Mouse (Mus musculus) neural tube, embryonic 11.5 days (tissue): ENCODE data around the gene Slc38a10. TPM values are rescaled to one million over a fixed set of nuclear protein-coding genes. Genes with fewer than 3 reads are reported as not detected.
A peak's percentile ranks its signal among the peaks of the same experiment; 100 is the strongest.

Source experiments
- ATAC-seq: fragments of 200-750 bp; cut with Nextera tagmentation; 2 replicates; pipeline ENCODE4 v1.8.0; 2017; ENCODE audit warnings: moderate number of reproducible peaks, mild to moderate bottlenecking, moderate TSS enrichment, moderate library complexity; ENCODE audit not compliant: insufficient read depth, low FRiP score, low TSS enrichment
- DNase-seq: peaks from one replicate; pipeline ENCODE4 v3.0.0-alpha.2; 2015; ENCODE audit warnings: low spot score
- H3K27ac ChIP-seq: fragments of 300-500 bp; sonication (generic); 2 replicates; pipeline ENCODE4 v1.5.1; 2014; ENCODE audit warnings: low read depth, mild to moderate bottlenecking, low read length
- H3K27me3 ChIP-seq: fragments of 300-500 bp; sonication (generic); 2 replicates; pipeline ENCODE4 v1.6.1; 2014; ENCODE audit warnings: mild to moderate bottlenecking, low read length, mixed read lengths; ENCODE audit not compliant: control insufficient read depth, insufficient read depth
- H3K36me3 ChIP-seq: fragments of 300-500 bp; sonication (generic); 2 replicates; pipeline ENCODE4 v1.6.1; 2014; ENCODE audit warnings: mild to moderate bottlenecking, low read length, moderate library complexity, mixed read lengths; ENCODE audit not compliant: control insufficient read depth, insufficient read depth
- H3K4me1 ChIP-seq: fragments of 300-500 bp; sonication (generic); 2 replicates; pipeline ENCODE4 v1.6.1; 2014; ENCODE audit warnings: low read length, mixed read lengths; ENCODE audit not compliant: control insufficient read depth, insufficient read depth
- H3K4me2 ChIP-seq: fragments of 300-500 bp; sonication (generic); 2 replicates; pipeline ENCODE4 v1.6.1; 2014; ENCODE audit warnings: low read depth, mild to moderate bottlenecking, moderate library complexity
- H3K4me3 ChIP-seq: fragments of 300-500 bp; sonication (generic); 2 replicates; pipeline ENCODE4 v1.5.1; 2014; ENCODE audit warnings: low read depth, low read length
- H3K9ac ChIP-seq: fragments of 300-500 bp; sonication (generic); 2 replicates; pipeline ENCODE4 v1.6.1; 2014; ENCODE audit warnings: mild to moderate bottlenecking, low read length
- H3K9me3 ChIP-seq: fragments of 300-500 bp; sonication (generic); 2 replicates; pipeline ENCODE4 v1.6.1; 2016; ENCODE audit warnings: low read length; ENCODE audit not compliant: control insufficient read depth
- WGBS: fragments of 180-500 bp; shearing (Covaris S2); extraction: QIAGEN DNeasy Blood & Tissue Kit; methylation state at CpG from one replicate; pipeline ENCODE4 v1.1.7; 2014; 5-methylcytosine and 5-hydroxymethylcytosine counted together
- polyA plus RNA-seq: library from polyadenylated mRNA; unstranded; fragments of >200 nt; fragmentation: Nextera tagmentation; extraction: Ambion mirVana; gene quantifications from 2 replicates; pipeline ENCODE4 v1.2.1, GENCODE M21; 2014

Slc38a10 gene
- polyA plus RNA-seq, 1 experiment from 2014 or later, result 79.1 TPM

- no peaks in the 10 kb centered on the region for H3K4me1 ChIP-seq
- peaks cover 8% of the 10 kb centered on the region for H3K36me3 ChIP-seq
- H3K9me3 ChIP-seq, result no peaks in the 10 kb centered on the region
- DNase-seq, result no peak
- WGBS, result 89% methylated on average over 9 of the region's 9 CpGs
- H3K9ac ChIP-seq, result no peak overlapping the region
- no peak overlapping the region for H3K4me3 ChIP-seq
- no peaks in the 10 kb centered on the region for H3K27me3 ChIP-seq
- H3K4me2 ChIP-seq, result no peak overlapping the region
- ATAC-seq, result no peak
- H3K27ac ChIP-seq, result no peak overlapping the region
These were observed 43.4 kb downstream of the Slc38a10 start for GRCm38 (mm10) chr11:120107796-120108195.

DNA sequence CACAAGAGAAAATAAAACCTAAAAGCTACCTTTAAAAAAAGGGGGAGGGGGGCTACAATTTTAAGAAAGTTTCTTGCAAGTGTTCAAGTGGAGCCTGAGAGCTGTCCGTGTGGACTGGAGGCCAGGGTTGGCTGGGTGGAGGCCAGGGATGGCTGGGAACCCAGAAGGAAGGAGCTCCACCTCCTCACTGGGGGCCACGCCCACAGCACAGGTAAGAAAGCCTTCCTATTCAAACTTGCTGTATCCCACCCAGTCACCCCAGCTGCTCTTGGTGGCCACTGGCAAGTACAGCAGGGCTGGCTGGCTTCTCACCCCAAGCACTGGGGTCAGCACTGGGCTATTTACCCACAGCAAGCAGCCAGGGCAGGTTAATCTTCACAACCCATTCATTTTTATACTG is 44.1 kb downstream of the Slc38a10 start:
- no peak overlapping the region for H3K9ac ChIP-seq
- no peak overlapping the region for H3K27ac ChIP-seq
- H3K4me3 ChIP-seq, result no peak overlapping the region
- no peak for ATAC-seq
- H3K4me2 ChIP-seq, result no peak overlapping the region
- H3K36me3 ChIP-seq, result peaks cover 8% of the 10 kb centered on the region
- H3K9me3 ChIP-seq, result no peaks in the 10 kb centered on the region
- no peaks in the 10 kb centered on the region for H3K4me1 ChIP-seq
- 62% methylated on average over 2 of the region's 2 CpGs for WGBS
- no peaks in the 10 kb centered on the region for H3K27me3 ChIP-seq
- DNase-seq, result no peak

DNA sequence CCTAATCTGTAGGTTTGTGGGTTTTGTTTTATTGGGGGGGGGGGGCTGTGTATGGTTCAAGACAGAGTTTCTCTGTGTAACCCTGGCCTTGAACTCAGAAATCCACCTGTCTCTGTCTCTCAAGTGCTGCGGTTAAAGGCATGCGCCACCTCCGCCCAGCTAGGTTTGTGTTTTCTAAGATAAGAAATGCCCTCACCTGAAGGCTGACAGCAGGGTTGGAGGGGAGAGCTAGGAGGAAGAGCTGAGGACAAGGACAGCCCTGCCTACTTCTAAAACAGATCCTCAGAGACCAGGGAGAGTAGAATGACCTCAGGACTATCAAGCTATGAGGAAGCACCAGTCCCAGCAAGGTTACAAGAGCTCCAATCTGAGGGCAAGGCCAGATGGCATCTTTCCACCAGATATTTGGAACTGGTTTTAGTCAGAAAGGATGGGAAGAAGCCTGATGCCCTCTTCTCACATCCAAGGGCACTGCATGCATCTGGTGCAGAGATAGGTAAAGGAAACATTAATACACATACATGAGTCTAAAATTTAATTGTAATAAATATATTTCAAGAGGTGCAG is 47.6 kb downstream of the Slc38a10 start:
- H3K4me3 ChIP-seq, result no peak overlapping the region
- no peak overlapping the region for H3K4me2 ChIP-seq
- H3K9ac ChIP-seq, result no peak overlapping the region
- H3K9me3 ChIP-seq, result no peaks in the 10 kb centered on the region
- H3K27ac ChIP-seq, result no peak overlapping the region
- WGBS, result 94% methylated on average over 3 of the region's 3 CpGs
- peaks cover 5% of the 10 kb centered on the region for H3K4me1 ChIP-seq
- no peaks in the 10 kb centered on the region for H3K27me3 ChIP-seq
- no peak for DNase-seq
- no peak for ATAC-seq
- H3K36me3 ChIP-seq, result peaks cover 5% of the 10 kb centered on the region

- Histone ChIP-seq H3K4me1 (peaks cover 10% of the 10 kb centered on the region), H3K4me2 (no peak overlapping the region), H3K9me3 (no peaks in the 10 kb centered on the region), H3K36me3 (peaks cover 5% of the 10 kb centered on the region), H3K9ac (no peak overlapping the region), H3K27me3 (no peaks in the 10 kb centered on the region), H3K4me3 (no peak overlapping the region), H3K27ac (no peak overlapping the region)
- DNase-seq (peak; percentile 73), ATAC-seq (no peak)
- 10% methylated on average over 3 of the region's 3 CpGs for WGBS
These were observed 50.1 kb downstream of the Slc38a10 start for GRCm38 (mm10) chr11:120101036-120101435.

DNA sequence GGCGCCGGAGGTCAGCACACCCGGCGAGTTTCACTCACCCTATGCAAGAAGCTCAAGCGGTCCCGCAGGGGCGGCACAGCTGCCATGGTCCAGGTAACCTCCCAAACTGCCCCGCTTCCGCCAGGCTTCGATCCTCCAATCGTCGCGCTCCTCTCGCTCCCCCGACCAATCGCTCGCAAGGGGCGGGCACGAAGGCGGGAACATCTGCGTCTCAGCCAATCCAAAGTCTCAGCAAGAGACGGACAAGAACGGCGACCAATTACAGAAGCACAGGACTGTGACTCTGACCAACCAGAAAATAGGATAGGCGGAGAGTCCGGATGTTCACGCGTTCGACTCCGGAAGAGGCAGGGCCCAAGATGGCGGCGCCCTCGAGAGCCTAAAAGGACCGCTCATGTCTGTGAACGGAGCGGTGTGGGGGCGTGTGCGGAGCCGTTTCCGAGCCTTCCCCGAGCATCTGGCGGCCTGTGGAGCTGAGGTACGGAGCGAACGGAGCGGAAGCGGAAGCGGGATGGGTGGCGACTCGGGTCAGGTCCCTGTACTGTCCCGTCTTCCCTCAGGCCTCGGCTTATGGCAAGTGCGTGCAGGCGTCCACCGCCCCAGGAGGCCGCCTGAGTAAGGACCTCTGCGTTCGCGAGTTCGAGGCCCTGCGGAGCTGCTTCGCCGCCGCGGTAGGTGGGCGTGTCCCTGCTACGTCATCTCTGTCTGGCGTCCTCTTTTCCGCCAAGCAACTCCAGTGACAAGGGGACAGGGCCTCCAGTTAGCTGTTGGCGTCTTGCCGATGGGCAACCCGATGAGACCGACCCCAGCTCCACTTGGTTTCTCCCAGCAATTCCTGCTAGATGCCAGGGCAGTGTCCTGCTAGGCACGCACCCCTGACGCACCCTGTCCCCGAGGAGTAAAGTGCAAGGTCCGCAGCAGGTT is 52.3 kb downstream of the Slc38a10 start, which contains the start of the genes Tepsin and Ndufaf8:
Gene Tepsin, minus strand, starts transcription at position 144 of the 924 bp plus-strand sequence.
Gene Ndufaf8, plus strand, starts transcription at position 341 of the 924 bp plus-strand sequence.
- H3K36me3 ChIP-seq, result no peaks in the 10 kb centered on the region; the same call in 1 of the 2 replicates
- H3K4me1 ChIP-seq, result peaks cover 10% of the 10 kb centered on the region
- H3K9ac ChIP-seq, result peak within 1 kb of the TSS; percentile 80
- peak; percentile 98 for ATAC-seq
- H3K27ac ChIP-seq, result peak within 1 kb of the TSS; percentile 91
- peak; percentile 97 for DNase-seq
- H3K9me3 ChIP-seq, result no peaks in the 10 kb centered on the region
- WGBS, result under 1% methylated on average over 77 of the region's 77 CpGs
- H3K4me3 ChIP-seq, result peak within 1 kb of the TSS; percentile 84
- no peaks in the 10 kb centered on the region for H3K27me3 ChIP-seq
- peak within 1 kb of the TSS; percentile 78 for H3K4me2 ChIP-seq

DNA sequence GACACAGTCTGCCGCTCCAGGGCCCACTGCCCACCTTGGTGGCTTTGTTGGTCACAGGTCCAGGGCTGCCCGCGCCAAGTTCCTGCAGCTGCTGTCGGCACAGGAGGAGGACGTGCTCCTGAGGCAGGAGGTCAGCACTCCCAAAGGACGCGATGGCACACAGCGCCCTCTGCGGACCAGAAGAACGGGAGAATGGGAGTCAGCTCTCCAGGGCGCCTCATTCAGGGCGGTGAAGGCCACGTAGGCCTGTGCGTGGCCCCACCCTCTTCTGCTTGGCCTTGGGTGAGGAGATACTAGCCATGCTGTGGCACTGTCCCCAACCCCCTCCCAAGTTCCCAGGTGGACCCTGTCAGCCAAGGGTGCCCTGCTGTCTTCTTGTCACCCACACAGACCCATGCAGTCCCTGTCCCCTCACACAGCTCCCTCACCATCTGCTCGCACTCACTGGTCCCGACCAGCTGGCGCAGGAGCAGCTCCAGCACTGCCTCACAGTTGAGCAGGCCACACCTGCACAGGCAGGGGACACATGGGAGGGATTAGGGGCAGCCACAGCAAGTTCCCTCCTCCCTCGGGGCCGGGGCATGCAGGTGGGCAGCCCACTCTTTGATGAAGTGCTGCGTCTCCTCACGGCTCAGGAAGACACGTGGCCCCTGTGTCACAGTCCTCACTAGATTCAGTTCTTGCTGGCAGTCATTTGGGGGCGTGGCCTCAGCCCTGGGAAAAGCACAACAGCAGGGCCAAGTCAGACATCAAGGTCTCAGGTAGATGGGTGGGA is 58.1 kb downstream of the Slc38a10 start:
- ATAC-seq, result no peak
- Histone ChIP-seq H3K9ac (no peak overlapping the region), H3K4me3 (no peak overlapping the region), H3K9me3 (no peaks in the 10 kb centered on the region), H3K36me3 (peaks cover 9% of the 10 kb centered on the region), H3K27ac (no peak overlapping the region), H3K27me3 (no peaks in the 10 kb centered on the region), H3K4me2 (no peak overlapping the region), H3K4me1 (peaks cover 5% of the 10 kb centered on the region)
- 80% methylated on average over 23 of the region's 23 CpGs for WGBS
- no peak for DNase-seq

GRCm38 (mm10) chr11:120090661-120091060 is 60.5 kb downstream of the Slc38a10 start:
- Histone ChIP-seq H3K4me3 (no peak overlapping the region), H3K27me3 (no peaks in the 10 kb centered on the region), H3K27ac (no peak overlapping the region), H3K36me3 (peaks cover 9% of the 10 kb centered on the region), H3K9me3 (no peaks in the 10 kb centered on the region), H3K4me1 (peaks cover 4% of the 10 kb centered on the region), H3K4me2 (no peak overlapping the region), H3K9ac (no peak overlapping the region)
- DNase-seq (no peak), ATAC-seq (no peak)
- 93% methylated on average over 4 of the region's 4 CpGs for WGBS

DNA sequence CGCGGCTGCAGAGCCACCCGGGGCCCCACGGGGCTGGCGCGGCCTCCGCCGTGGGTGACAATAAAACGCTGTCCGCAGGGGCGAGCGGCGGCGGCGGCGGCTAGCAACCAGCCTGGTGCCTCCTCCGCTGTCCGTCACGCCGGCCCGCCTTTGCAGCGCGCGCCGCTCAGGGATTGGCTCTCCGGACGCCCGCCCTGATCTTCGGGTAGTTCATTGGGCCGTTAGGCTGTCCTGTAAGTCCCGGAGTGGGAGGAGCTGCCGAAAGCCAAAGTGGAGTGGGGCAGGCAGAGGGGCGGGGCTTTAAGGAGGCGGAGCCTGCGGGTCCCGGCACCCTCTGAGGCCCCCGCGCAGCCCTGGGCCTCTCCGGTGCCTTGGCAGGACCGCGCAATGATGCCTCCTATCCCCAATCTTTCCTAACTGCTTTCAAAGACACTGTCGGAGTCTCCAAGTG is 64.4 kb downstream of the Slc38a10 start, which contains the start of gene Cep131:
Gene Cep131, minus strand, starts transcription at position 126 of the 451 bp plus-strand sequence.
- peak within 1 kb of the TSS; percentile 87 for H3K27ac ChIP-seq
- H3K4me3 ChIP-seq, result peak within 1 kb of the TSS; percentile 98
- H3K9ac ChIP-seq, result peak within 1 kb of the TSS; percentile 94
- ATAC-seq (peak; percentile 98), DNase-seq (peak; percentile 97)
- under 1% methylated on average over 39 of the region's 42 CpGs for WGBS
- H3K27me3 ChIP-seq, result no peaks in the 10 kb centered on the region
- H3K9me3 ChIP-seq, result no peaks in the 10 kb centered on the region
- peak within 1 kb of the TSS; percentile 97 for H3K4me2 ChIP-seq
- peaks cover 14% of the 10 kb centered on the region for H3K4me1 ChIP-seq
- peaks cover 1% of the 10 kb centered on the region for H3K36me3 ChIP-seq
